Mouse (Mus musculus) limb, embryonic 15.5 days (tissue): ENCODE measurements around the gene Odc1. TPM values are rescaled to one million over a fixed set of nuclear protein-coding genes. Genes with fewer than 3 reads are reported as not detected.

Experiments
- ATAC-seq: fragments of 200-750 bp; cut with Nextera tagmentation; 2 replicates; pipeline ENCODE4 v1.8.0; 2017; ENCODE audit warnings: low read depth, moderate TSS enrichment; ENCODE audit not compliant: insufficient number of reproducible peaks, low FRiP score, low TSS enrichment
- H3K27ac ChIP-seq: fragments of 300-500 bp; sonication (generic); 2 replicates; pipeline ENCODE4 v1.5.1; 2015; ENCODE audit warnings: moderate library complexity, mild to moderate bottlenecking, inconsistent platforms
- H3K27me3 ChIP-seq: fragments of 300-500 bp; sonication (generic); 2 replicates; pipeline ENCODE4 v1.6.1; 2015; ENCODE audit warnings: inconsistent platforms
- H3K36me3 ChIP-seq: fragments of 300-500 bp; sonication (generic); 2 replicates; pipeline ENCODE4 v1.6.1; 2015; ENCODE audit warnings: inconsistent platforms
- H3K4me1 ChIP-seq: fragments of 300-500 bp; sonication (generic); 2 replicates; pipeline ENCODE4 v1.6.1; 2015; ENCODE audit warnings: inconsistent platforms
- H3K4me2 ChIP-seq: fragments of 300-500 bp; sonication (generic); 2 replicates; pipeline ENCODE4 v1.6.1; 2015; ENCODE audit warnings: mild to moderate bottlenecking, inconsistent platforms
- H3K4me3 ChIP-seq: fragments of 300-500 bp; sonication (generic); 2 replicates; pipeline ENCODE4 v1.5.1; 2015; ENCODE audit warnings: mild to moderate bottlenecking, inconsistent platforms
- H3K9ac ChIP-seq: fragments of 300-500 bp; sonication (generic); 2 replicates; pipeline ENCODE4 v1.6.1; 2015; ENCODE audit warnings: inconsistent platforms
- H3K9me3 ChIP-seq: fragments of 300-500 bp; sonication (generic); 2 replicates; pipeline ENCODE4 v1.6.1; 2016; ENCODE audit warnings: inconsistent platforms
- WGBS: fragments of 180-500 bp; shearing (Covaris S2); methylation state at CpG from one replicate; pipeline ENCODE4 v1.1.7; 2015; 5-methylcytosine and 5-hydroxymethylcytosine counted together
- polyA plus RNA-seq: library from polyadenylated mRNA; unstranded; fragments of >200 nt; fragmentation: Nextera tagmentation; extraction: Ambion mirVana; gene quantifications from 2 replicates; pipeline ENCODE4 v1.2.1, GENCODE M21; 2015

Gene Odc1
- polyA plus RNA-seq = 144 and 148 TPM in 2 replicates

DNA sequence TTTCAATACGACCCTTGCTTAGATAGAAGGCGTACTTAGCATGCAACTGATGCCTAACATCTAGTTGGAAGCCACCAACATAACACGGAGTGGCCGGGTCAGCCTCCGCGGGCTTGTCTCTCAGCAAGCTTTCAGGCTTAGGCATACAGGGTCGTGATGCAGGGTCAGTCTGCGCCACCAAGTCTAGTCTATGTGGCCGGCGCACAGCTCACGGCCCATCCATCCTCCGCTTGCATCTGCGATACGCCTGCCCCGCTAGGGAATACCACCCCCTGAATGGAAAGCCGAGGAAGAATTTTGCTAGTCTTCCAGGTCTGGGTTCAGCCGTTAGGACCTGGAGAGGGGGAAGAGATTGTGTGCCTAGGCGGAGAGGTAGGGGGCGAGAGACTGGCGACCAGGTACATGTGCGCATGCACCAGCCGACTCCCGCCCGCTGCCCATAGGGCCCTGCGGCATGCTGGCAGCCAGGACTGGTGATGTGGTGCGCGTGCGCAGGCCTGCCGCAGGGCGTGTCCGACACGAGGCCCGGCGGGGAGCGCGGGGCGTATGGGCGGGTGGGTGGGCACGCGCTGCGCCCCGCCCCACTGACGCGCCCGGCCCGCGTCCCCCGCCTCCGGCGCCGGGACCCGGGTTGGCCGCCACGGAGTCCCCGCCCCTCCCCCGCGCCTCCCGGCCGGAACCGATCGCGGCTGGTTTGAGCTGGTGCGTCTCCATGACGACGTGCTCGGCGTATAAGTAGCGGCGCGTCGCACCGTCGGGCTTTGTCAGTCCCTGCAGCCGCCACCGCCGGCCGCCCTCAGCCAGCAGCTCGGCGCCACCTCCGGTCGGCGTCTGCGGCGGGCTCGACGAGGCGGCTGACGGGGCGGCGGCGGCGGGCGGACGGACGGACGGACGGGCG lies at the start of gene Odc1:
TSS of gene Odc1 (plus strand) at position 586 of the 898 bp plus-strand sequence.
- Histone ChIP-seq H3K4me1 (peaks cover 8% of the 10 kb centered on the region), H3K36me3 (peaks cover 27% of the 10 kb centered on the region), H3K9me3 (no peaks in the 10 kb centered on the region), H3K4me2 (peak within 1 kb of the TSS; percentile 79), H3K4me3 (peak within 1 kb of the TSS; percentile 91), H3K27ac (peak within 1 kb of the TSS; percentile 87), H3K27me3 (no peaks in the 10 kb centered on the region), H3K9ac (peak within 1 kb of the TSS; percentile 78)
- under 1% methylated on average over 71 of the region's 98 CpGs for WGBS
- peak; percentile 95 for ATAC-seq

- WGBS = 50% methylated on average over 4 of the region's 4 CpGs
- H3K4me3 ChIP-seq = no peak overlapping the region
- H3K27ac ChIP-seq = no peak overlapping the region
- no peak overlapping the region for H3K4me2 ChIP-seq
- ATAC-seq = no peak
- no peaks in the 10 kb centered on the region for H3K36me3 ChIP-seq
- H3K27me3 ChIP-seq = no peaks in the 10 kb centered on the region
- no peaks in the 10 kb centered on the region for H3K9me3 ChIP-seq
- peaks cover 9% of the 10 kb centered on the region for H3K4me1 ChIP-seq
- H3K9ac ChIP-seq = no peak overlapping the region
Measured at GRCm38 (mm10) chr12:17494809-17495208, 49.8 kb upstream of the Odc1 start.

DNA sequence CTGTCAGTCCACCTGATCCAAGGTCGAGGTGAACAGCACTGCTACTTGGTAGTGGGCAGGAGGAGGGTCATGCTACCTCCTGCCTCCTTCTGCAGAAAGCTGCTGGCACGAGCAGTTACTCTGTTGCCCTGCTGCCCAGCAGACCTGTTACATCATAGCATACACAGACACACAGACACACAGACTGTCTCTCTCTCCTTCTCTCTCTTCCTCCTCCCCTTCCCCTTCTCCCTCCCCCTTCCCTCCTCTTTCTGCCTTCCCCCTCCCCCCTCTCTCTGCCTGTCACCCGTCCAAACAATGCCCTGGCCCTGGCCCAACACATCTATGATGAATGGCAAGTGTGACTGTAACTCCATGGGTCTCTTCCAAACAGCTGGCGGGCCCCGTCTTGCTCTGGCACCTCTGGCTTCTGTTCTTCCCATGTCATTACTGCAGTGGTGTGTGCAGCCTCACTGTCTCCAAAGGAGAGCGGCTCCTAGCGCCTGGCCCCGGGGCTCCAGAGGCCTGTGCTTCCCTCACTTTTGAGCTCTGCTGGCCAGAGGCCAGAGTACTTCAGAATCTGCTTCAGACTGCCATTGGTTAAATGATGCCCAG lies 48.6 kb upstream of the Odc1 start:
- Histone ChIP-seq H3K27ac (no peak overlapping the region), H3K4me2 (no peak overlapping the region), H3K9ac (no peak overlapping the region), H3K9me3 (no peaks in the 10 kb centered on the region), H3K36me3 (no peaks in the 10 kb centered on the region), H3K4me1 (peaks cover 9% of the 10 kb centered on the region), H3K4me3 (no peak overlapping the region), H3K27me3 (no peaks in the 10 kb centered on the region)
- WGBS = 11% methylated on average over 8 of the region's 8 CpGs
- ATAC-seq = no peak

GRCm38 (mm10) chr12:17505620-17506074 lies 38.9 kb upstream of the Odc1 start:
- Histone ChIP-seq H3K4me3 (no peak overlapping the region), H3K36me3 (no peaks in the 10 kb centered on the region), H3K9ac (no peak overlapping the region), H3K9me3 (no peaks in the 10 kb centered on the region), H3K27ac (no peak overlapping the region), H3K4me2 (no peak overlapping the region), H3K4me1 (no peaks in the 10 kb centered on the region), H3K27me3 (no peaks in the 10 kb centered on the region)
- no peak for ATAC-seq
- 27% methylated on average over 2 of the region's 2 CpGs for WGBS

DNA sequence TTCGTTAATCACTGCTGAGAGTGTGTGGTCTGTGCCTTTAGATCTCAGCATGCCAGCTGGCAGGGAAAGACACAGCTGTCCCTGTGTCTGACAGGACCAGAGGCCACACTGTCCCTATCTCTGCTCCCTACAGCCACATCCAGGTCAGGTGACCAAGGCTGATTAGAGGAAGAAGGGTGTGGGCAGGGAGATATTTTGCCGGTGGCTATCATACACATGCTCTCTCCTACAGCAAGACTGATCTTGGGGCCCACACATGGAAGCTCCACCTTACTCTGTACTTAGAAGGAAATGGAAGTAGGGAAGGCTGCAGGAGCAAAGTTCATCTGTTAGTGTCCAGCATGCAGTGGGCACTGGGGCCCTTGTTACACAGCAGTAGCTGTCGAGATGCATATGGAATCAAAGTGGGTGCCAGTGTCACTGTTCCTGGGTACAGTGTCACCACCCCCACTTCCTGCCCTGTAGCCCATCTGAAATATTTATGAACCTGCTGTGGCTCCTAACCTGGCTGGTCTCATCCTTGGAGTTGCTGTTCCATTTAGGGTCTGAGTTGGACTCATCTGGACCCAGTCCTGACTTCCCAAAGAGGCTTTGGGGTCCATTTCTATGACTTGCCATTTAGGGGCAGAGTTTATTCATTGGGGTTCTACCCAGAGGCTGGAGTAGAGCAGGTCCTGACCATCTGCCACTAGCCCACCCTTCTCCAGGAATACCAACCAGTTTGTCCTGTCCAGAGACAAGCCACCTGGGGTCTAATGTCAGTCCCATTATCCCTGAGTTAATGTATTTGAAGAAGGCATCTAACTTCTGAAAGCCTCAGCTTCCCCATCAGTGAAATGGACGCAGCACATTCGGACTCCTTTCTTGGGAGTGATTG lies 38.2 kb upstream of the Odc1 start:
- Histone ChIP-seq H3K4me2 (no peak overlapping the region), H3K4me1 (no peaks in the 10 kb centered on the region), H3K9me3 (no peaks in the 10 kb centered on the region), H3K9ac (no peak overlapping the region), H3K36me3 (no peaks in the 10 kb centered on the region), H3K27ac (no peak overlapping the region), H3K27me3 (no peaks in the 10 kb centered on the region), H3K4me3 (no peak overlapping the region)
- no peak for ATAC-seq
- 55% methylated on average over 5 of the region's 5 CpGs for WGBS

DNA sequence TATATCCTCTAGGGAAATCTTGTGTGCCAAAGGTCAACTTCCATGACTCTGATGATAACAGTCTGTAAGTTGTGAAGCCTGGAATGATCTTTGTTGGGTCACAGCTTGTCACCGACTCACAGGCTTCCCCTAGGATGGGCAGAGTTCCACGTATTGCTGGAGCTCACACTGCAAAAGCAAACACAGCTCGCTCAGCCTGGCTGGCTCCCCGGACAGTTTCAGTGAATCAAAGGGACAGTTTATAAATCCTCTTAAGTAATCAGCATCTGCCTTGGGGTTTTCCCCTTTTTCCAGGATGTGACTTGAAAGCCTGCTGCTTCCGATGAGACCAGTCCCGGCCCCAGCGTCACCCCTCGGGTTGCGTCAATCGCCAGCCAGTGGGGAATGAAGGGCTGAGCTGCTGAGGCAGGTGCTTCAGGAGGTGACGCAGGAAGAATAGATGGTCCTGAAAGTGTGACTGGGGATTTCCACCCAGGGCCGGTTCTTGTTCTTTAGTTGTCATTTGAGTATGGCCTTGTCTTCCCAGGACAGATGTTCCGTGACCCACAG lies 37.5 kb upstream of the Odc1 start:
- Histone ChIP-seq H3K36me3 (no peaks in the 10 kb centered on the region), H3K27me3 (no peaks in the 10 kb centered on the region), H3K4me3 (no peak overlapping the region), H3K9ac (no peak overlapping the region), H3K27ac (no peak overlapping the region), H3K4me2 (no peak overlapping the region), H3K4me1 (no peaks in the 10 kb centered on the region), H3K9me3 (no peaks in the 10 kb centered on the region)
- ATAC-seq = no peak
- WGBS = 52% methylated on average over 13 of the region's 13 CpGs

GRCm38 (mm10) chr12:17509310-17509709 lies 35.3 kb upstream of the Odc1 start:
- H3K4me1 ChIP-seq = no peaks in the 10 kb centered on the region
- no peaks in the 10 kb centered on the region for H3K9me3 ChIP-seq
- 96% methylated on average over 1 of the region's 1 CpGs for WGBS
- no peaks in the 10 kb centered on the region for H3K36me3 ChIP-seq
- H3K27ac ChIP-seq = no peak overlapping the region
- H3K4me3 ChIP-seq = no peak overlapping the region
- H3K27me3 ChIP-seq = no peaks in the 10 kb centered on the region
- no peak overlapping the region for H3K9ac ChIP-seq
- no peak overlapping the region for H3K4me2 ChIP-seq
- ATAC-seq = no peak

- Histone ChIP-seq H3K9me3 (no peaks in the 10 kb centered on the region), H3K36me3 (no peaks in the 10 kb centered on the region), H3K4me2 (no peak overlapping the region), H3K27me3 (no peaks in the 10 kb centered on the region), H3K4me3 (no peak overlapping the region), H3K9ac (no peak overlapping the region), H3K27ac (no peak overlapping the region), H3K4me1 (no peaks in the 10 kb centered on the region)
- WGBS = 53% methylated on average over 12 of the region's 12 CpGs
- no peak for ATAC-seq
Measured at GRCm38 (mm10) chr12:17510158-17510557, 34.4 kb upstream of the Odc1 start.

DNA sequence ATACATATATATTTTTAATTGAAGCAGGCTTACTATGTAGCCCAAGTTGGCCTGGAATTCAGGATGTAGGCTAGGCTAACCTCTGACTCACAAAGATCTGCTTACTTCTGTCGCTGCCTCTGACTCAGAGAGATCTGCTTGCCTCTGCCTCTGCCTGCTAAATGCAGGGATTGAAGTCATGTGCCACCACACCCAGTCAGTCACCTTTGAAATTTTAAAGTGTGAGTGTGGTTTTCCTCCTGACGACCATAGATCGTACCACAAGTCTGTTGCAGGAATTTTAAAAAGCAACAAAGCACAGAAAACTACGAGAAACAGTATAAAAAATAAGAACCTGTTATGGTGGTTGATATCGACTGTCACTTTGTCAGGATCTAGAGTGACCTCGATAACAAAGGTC lies 33.6 kb upstream of the Odc1 start:
- Histone ChIP-seq H3K27ac (no peak overlapping the region), H3K27me3 (no peaks in the 10 kb centered on the region), H3K9me3 (no peaks in the 10 kb centered on the region), H3K4me3 (no peak overlapping the region), H3K4me2 (no peak overlapping the region), H3K4me1 (no peaks in the 10 kb centered on the region), H3K36me3 (no peaks in the 10 kb centered on the region), H3K9ac (no peak overlapping the region)
- 80% methylated on average over 6 of the region's 6 CpGs for WGBS
- no peak for ATAC-seq

- Histone ChIP-seq H3K9me3 (no peaks in the 10 kb centered on the region), H3K9ac (no peak overlapping the region), H3K4me3 (no peak overlapping the region), H3K4me1 (no peaks in the 10 kb centered on the region), H3K4me2 (no peak overlapping the region), H3K36me3 (no peaks in the 10 kb centered on the region), H3K27me3 (no peaks in the 10 kb centered on the region), H3K27ac (no peak overlapping the region)
- 49% methylated on average over 3 of the region's 3 CpGs for WGBS
- ATAC-seq = no peak
Measured at GRCm38 (mm10) chr12:17529180-17529579, 15.4 kb upstream of the Odc1 start.

- Histone ChIP-seq H3K4me1 (no peaks in the 10 kb centered on the region), H3K4me2 (no peak overlapping the region), H3K9ac (no peak overlapping the region), H3K9me3 (no peaks in the 10 kb centered on the region), H3K27me3 (no peaks in the 10 kb centered on the region), H3K36me3 (no peaks in the 10 kb centered on the region), H3K4me3 (no peak overlapping the region), H3K27ac (no peak overlapping the region)
- 71% methylated on average over 6 of the region's 6 CpGs for WGBS
- ATAC-seq = no peak
Measured at GRCm38 (mm10) chr12:17529726-17530125, 14.9 kb upstream of the Odc1 start.
